In the genomic region with DNA sequence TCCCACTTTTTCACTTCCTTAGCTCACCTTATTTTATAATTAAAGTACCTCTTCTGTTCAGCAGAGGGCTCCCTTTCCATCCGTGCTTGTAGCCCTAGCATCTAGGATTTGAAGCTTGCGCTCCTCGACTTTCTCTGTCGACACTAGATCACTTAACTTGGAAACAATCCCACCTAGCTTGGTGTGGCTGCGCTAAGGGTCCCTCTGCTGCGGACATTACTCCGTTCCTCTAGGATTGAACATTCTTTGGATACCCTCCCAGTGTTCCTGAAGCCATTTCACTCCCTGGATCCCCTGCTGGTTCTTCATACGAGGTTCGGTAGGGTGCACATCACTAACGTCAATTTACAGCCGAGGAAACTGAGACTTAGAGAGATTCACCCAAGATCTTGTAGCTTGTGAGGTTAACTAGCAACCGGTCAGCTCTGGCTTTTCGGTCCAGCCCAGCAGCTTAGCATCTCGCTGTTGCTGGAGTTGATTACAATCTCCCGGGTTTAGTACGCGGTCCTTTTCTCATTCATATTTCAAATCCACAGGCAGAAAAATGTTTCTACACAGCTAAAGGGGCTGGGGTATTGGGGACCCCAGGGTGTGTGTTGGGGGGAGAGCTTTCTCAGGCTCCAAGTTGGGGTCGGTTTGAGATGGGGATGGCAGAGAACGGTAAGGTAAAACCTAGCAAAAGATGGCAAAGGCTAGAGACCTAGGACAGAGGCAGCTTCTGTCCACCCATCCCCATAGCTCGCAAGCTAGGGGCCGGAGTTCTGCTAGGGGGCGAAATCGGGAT, we compare ENCODE assay signal across 9 mouse cellular contexts. TPM values are rescaled to one million over a fixed set of nuclear protein-coding genes. Genes with fewer than 3 reads are reported as not detected.
DNase-seq lines count a peak whose midpoint lies in the region; ATAC-seq lines count a peak whose summit lies in the region.
"Had no signal": no experiment of that assay in that cellular context is flagged by ENCODE, and none has a peak within 500 bp of the region (broad histone marks: within the 10 kb centered on the region; RNA-seq: fewer than 3 reads in every experiment).

No protein-coding gene starts in this region.

- H3K4me2 ChIP-seq in heart, embryonic 15.5 days = peak overlapping the region; percentile 95
- H3K4me2 ChIP-seq in liver, embryonic 15.5 days = peak overlapping the region; percentile 60

- peak overlapping the region; percentile 40 for H3K4me3 ChIP-seq in megakaryocyte, embryonic 14.5 days (replicated peaks)
- H3K4me3 ChIP-seq in heart, embryonic 15.5 days = peak overlapping the region; percentile 68
- peak overlapping the region; percentile 42 for H3K4me3 ChIP-seq in liver, embryonic 15.5 days (replicated peaks)

- no peaks in the 10 kb centered on the region for H3K36me3 ChIP-seq in megakaryocyte, embryonic 14.5 days (replicated peaks; ENCODE audit: low read length)
- H3K36me3 ChIP-seq in heart, embryonic 15.5 days = no peaks in the 10 kb centered on the region
- no peaks in the 10 kb centered on the region for H3K36me3 ChIP-seq in liver, embryonic 15.5 days (replicated peaks)

- H3K27me3 ChIP-seq in megakaryocyte, embryonic 14.5 days (replicated peaks) = peaks cover 97% of the 10 kb centered on the region
- peaks cover 82% of the 10 kb centered on the region for H3K27me3 ChIP-seq in heart, embryonic 15.5 days
- peaks cover 83% of the 10 kb centered on the region for H3K27me3 ChIP-seq in liver, embryonic 15.5 days

- ATAC-seq in megakaryocyte, adult 5-6 weeks (ENCODE audit: poor library complexity, severe bottlenecking) = no peak
- no peak for ATAC-seq in heart, embryonic 15.5 days (replicated peaks; ENCODE audit: insufficient number of reproducible peaks, insufficient read depth, low FRiP score, low read depth)
- no peak for ATAC-seq in liver, embryonic 15.5 days (ENCODE audit: insufficient read depth)

- H3K9ac ChIP-seq in heart, embryonic 15.5 days = peak overlapping the region; percentile 60
- no peak overlapping the region for H3K9ac ChIP-seq in liver, embryonic 15.5 days

- H3K4me1 ChIP-seq in megakaryocyte, embryonic 14.5 days = peaks cover 21% of the 10 kb centered on the region
- H3K4me1 ChIP-seq in heart, embryonic 15.5 days (replicated peaks) = peaks cover 29% of the 10 kb centered on the region
- H3K4me1 ChIP-seq in liver, embryonic 15.5 days (replicated peaks) = no peaks in the 10 kb centered on the region

- peak; percentile 63 for DNase-seq in embryo, embryonic 9.5 days (ENCODE audit: extremely low spot score)
- peak; percentile 51 for DNase-seq in kidney, postnatal 10 days
- DNase-seq in ovary, postnatal 14 days (ENCODE audit: low spot score) = peak; percentile 38
- no peak for DNase-seq in gastrocnemius, postnatal 10 days

- peaks cover 4% of the 10 kb centered on the region; the same call in 1 of the 2 replicates for H3K9me3 ChIP-seq in megakaryocyte, embryonic 14.5 days
- no peaks in the 10 kb centered on the region for H3K9me3 ChIP-seq in heart, embryonic 15.5 days (replicated peaks)
- H3K9me3 ChIP-seq in liver, embryonic 15.5 days (replicated peaks) = no peaks in the 10 kb centered on the region

- no peak overlapping the region for H3K27ac ChIP-seq in heart, embryonic 15.5 days
- no peak overlapping the region for H3K27ac ChIP-seq in liver, embryonic 15.5 days (replicated peaks)

- 1% methylated on average over 23 of the region's 23 CpGs for WGBS in heart, embryonic 15.5 days
- 2% methylated on average over 23 of the region's 23 CpGs for WGBS in liver, embryonic 15.5 days (ENCODE audit: insufficient replicate concordance)

RNA-seq across cellular contexts. Expression of a gene that starts 0.4 kb away (rescaled TPM):
- not detected in 2 replicates for polyA plus RNA-seq in megakaryocyte, embryonic 14.5 days (2012; ENCODE audit: insufficient read depth, low replicate concordance)
- not detected in 2 replicates for total RNA-seq in megakaryocyte, adult 5-6 weeks (2015)
- total RNA-seq in megakaryocyte, adult 5-6 weeks (2017) = not detected in 2 replicates
- 1.8 and 2.9 TPM in 2 replicates for polyA plus RNA-seq in heart, embryonic 15.5 days (2015; fragmentation: Nextera tagmentation; extraction: Ambion mirVana)
- 0.13 and 0.21 TPM in 2 replicates for polyA plus RNA-seq in liver, embryonic 15.5 days (2015; fragmentation: Nextera tagmentation; extraction: Ambion mirVana)
- total RNA-seq in gastrocnemius, postnatal 10 days (2021) = 1 to 10 TPM; 1.9 to 4.1 TPM
- total RNA-seq: MEL had no signal

RNA-seq across cellular contexts. Expression of a gene that starts 49.9 kb away (rescaled TPM):
- polyA plus RNA-seq in megakaryocyte, embryonic 14.5 days (2012; ENCODE audit: insufficient read depth, low replicate concordance) = 1.6 and 5.7 TPM in 2 replicates
- total RNA-seq in megakaryocyte, adult 5-6 weeks (2015) = 4.7 and 8.8 TPM in 2 replicates
- 2.8 and 4.3 TPM in 2 replicates for total RNA-seq in megakaryocyte, adult 5-6 weeks (2017)
- polyA plus RNA-seq in heart, embryonic 15.5 days (2015; fragmentation: Nextera tagmentation; extraction: Ambion mirVana) = 26.7 and 33.4 TPM in 2 replicates
- polyA plus RNA-seq in liver, embryonic 15.5 days (2015; fragmentation: Nextera tagmentation; extraction: Ambion mirVana) = 63.4 and 68.9 TPM in 2 replicates
- 10 to 100 TPM in 1 of 2 experiments, 1 to 10 TPM in 1; 7.5 to 12.4 TPM for total RNA-seq in gastrocnemius, postnatal 10 days (2021)
- total RNA-seq: MEL had no signal
